Mouse (Mus musculus): ENCODE data around the gene Fkbp14.

The Fkbp14 gene

DNA sequence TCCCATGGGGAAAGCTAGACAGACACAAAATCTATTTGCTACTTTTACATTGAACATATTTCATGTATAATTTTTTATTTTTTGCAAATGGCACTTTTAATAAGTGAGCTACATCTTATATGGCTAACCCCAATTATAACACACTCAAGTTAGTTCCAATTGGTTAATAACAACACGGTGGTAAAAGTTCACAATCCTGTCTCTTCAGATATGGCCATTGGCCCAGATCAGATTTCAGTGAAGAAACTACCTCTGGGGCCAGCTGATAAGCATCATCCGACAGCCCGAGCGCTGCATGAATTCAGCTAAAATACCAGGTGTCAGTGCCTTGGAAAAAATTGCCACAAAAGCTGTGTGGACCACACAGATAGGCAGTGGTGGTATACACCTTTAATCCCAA lies 9.4 kb downstream of the Fkbp14 start:
- DNase-seq = no peak

DNA sequence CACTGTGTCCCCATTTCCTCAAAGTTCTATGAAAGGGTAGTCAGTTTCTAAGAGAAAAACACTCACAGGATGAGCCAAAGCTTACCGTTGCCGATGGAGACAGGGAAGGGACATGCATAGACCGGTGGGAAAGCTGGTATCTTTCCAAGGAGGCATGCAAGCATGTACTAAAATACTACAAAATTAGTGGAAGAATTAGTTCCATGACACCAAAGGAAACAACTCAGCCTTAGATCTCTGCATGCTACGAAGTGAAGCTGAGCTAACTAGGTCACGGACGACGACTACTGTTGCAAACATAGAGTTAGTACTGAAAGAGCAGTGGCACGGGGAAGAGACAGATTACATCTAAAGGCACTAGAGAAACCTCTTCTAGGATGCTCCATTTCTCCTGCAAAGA lies 10.2 kb downstream of the Fkbp14 start:
- no peak for DNase-seq

DNA sequence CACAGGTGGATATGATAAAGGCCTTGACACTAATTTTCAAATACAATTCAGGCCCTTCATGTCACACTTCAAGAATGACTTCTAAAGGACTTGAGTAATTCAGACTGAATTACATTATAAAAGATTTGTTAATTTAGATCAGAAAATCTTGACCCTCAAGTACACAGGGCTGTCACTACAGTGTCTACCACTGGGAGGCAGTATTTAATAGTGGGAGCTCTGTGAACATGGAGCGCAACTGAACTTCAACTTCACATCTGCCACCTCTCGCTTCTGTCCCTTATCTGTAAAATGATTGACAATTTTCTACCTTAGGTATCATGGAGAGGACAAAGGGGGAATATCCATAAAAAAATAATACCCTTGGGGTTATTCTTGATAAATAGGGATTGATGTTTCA lies 10.9 kb downstream of the Fkbp14 start:
- peak; percentile 66 to 73 for DNase-seq

DNA sequence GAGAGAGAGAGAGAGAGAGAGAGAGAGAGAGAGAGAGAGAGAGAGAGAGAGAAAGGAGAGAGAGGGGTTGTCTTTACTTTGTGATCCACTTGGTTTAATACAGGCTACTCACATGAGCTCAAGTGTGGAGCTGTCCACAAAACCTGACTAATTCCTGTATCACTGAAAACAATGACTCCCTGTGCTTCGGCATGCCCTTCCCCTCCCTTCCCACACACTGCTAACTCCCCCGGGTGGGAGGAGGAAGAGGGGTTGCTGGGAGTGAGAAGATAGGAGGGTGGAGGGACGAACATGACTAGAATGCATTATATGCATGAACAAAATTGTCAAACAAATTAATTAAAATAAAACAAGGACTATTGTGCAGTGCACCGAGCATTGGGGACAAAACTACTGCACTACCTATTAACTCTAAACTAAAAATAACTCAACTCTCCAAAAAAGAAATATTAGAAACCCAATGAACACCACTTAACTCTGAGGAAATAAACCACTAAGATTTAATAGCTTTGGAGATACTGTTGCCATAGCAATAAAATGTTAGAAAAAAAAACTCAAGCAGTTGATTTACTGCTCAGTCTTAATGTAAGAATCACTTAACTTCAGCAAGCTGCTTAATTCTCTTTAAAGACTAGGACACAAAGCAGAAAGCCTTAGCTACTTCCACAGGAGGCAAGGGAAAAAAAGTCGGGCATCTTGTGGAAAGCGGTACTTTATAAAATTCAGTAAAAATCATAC lies 23.7 kb downstream of the Fkbp14 start:
- DNase-seq = no peak

DNA sequence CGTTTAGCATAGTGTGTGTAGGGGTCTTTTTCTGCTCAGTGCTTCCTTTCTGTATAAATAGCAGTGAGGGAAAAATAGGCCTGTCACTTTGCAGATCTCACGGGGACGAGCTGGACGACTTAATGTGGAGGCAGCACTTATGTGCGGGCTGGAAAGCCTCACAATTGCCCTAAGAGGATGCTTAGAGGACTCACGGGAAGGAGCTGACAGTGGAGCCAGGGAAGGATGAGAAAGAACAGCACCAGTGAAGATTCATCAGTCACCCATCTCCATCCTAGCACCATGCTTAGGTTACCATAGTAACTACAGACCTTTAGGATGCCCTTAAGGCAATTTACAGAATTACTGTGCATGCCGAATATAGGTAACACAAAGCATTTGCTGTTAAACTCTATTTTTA lies 27.3 kb downstream of the Fkbp14 start:
- no peak for DNase-seq

DNA sequence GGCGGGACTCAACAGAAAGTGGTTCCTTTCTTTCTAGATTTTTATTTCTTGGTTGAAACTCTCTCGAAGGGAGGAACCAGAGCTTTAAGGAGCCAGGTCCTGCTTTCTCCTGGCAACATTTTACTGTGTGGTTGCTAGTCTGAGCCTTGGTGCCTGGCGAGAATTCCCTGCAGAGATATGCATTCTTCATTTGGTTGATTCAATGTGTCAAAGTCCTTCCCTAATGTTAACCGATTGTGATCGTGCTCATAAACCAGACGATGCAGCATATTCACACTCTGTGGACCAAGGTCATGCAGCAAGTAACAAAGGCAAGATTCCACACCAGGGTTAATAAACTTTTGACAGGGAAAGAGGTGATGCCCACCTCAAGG lies 30.6 kb downstream of the Fkbp14 start:
- DNase-seq = no peak

DNA sequence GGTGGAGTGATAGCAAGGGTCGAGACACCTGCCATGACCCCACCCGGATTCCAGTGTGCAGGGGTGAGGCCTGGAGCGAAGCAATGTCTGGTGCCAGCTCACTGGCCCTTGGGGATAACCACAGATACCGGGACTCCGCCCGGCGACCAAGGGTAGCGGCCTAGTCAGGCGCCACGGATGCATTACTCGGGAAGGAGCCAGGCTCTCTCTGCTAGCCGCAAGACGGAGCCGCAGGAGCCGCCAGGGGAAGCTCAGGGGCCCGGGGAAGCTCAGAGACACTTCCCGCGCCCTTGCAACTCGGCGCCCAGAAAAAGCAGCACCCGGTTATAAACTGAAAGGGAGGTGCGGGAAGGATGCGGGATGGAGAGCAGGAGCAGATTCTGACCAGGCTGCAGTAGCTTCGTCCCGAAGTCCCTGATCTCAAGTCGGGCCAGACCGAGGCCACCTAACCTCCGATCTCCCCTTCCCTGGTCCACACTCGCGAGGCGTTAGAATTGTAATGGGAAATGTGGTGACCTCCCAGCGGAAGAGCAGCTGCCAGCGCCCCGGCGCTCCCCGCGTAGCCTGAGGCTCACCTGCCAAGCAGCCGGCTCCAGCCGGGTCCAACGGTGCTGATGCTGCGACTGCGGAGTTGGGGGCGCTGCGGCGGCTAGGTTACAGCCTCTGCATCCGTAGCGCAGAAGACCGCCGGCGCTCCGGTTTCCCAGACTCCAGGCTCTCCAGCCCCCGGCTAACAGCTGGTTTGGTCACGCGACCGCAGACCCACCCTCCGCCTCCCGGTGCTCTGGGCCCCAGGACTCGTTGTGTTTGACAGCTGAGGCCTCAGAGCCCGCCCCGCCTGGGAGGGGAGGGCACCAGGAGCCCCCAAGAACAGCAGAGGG lies 31.2 kb downstream of the Fkbp14 start, which contains the start of gene Scrn1:
Gene Scrn1 (minus strand): TSS at position 825 of the 881 bp plus-strand sequence.
- DNase-seq = peak; percentile 76 to 81

DNA sequence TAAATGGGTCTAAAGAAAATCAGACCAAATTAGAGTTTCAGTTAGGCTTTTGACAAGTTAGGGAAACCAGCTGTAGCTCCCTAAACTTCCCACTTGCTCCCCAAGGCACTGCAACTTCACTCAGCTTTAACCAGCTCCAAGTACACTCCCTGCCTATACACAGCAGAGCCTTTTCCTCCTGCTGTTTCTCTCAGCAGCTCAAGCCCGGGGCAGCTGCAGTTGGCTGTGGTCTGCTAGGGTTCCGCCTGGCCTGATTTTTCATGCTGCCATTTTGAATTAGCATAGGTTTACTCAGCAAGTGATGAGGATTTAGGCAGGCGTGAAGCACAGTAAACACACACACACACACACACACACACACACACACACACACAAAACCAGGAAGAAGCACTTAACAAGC lies 32.1 kb downstream of the Fkbp14 start:
- DNase-seq = peak; percentile 41 to 62

DNA sequence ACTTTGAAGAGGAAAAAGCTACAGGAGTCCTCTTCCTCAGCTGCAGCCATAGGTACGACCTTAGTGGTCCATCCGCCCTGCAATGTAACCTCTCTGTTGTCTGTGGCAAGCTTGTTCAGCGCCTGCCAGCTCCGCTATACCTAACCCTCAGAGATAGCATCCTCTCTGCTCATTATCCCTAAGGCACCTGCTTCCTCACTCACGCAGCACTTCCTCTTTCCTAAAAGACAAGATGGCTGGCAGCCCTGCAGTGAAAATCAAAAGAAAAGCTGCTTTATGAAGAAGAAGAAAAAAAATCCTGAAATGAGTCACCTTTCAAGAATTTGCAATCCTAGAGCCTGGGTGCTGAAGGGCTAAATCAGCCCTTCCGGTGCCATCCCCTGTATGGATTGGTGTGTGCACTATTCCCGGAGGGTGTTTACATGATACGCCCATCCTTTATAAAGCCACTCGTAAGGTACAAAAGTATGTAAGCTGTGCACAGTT lies 32.6 kb downstream of the Fkbp14 start:
- DNase-seq = peak; percentile 37 to 53

DNA sequence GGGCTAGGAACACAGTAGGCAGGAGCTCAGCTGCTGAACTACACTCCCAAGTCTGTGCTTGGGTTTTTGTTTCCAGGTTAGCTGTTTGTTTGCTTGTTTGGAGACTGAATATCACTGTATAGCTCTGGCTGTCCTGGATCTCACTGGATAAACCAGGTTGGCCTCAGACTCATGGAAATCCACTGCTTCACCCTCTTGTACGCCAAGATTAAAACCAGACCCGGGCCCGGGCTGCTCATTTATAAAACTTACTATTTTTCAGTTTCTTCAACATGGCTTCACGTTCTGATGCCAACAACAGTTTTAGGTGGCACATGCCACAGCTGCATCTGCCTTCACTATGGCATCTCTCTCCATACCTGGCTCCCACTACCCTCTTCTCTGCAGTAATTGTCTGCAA lies 33.5 kb downstream of the Fkbp14 start:
- DNase-seq = peak in 1 of 2 experiments; percentile 38

DNA sequence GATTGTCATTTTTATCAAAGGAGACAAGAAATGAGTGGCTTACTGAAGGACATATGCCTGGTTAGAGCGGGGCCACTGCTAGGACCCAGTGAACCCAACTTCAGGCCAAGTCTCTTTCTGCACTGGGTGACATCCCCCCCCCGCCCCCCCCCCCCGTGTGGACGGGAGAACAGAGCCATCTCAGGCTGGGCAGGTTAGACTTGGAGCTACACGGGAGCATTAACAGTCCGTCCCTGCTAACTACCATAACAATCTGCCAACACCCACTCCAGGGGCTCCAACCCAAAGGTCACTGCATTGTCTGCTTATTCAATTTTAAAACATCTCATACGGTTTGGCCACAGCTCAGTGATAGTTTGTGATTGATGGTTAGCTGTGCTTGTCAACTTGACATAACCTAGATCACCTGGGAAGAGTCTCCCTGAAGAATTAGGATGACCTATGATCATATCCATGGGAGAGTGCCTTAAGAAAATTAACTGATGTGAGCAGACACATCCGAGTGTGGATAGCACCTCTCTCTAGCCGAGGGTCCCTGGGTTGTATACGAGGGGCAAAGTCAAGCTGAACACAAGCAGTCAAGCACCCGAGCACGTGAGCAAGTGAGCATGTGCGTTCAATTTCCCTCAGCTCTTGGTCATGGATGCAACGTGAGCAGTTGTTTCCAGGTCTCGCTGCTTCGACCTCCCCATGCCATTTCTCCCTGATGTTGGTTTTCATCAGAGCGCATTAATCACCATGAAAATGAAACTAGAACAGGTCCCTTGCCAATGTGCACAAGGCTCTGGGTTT lies 34.9 kb downstream of the Fkbp14 start:
- DNase-seq = no peak

DNA sequence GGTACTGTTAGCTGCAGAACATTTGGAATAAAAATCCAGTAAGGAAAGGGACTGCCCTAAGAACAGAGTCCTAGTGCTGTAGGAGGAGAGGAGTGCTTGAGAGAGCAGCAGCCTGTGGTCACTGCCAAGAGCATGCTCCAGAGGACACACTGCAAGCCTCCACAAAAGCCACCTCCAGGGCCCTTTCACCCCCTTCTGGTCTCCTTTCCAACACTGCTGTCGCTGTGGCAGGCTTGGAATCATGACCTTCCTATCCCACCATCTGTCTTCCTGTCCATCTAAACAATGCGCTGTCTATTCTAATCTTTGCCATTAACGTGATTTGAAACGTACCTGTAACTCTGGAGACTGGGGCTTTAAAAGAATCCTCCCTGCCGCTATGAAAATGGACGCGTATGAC lies 38.6 kb downstream of the Fkbp14 start:
- DNase-seq = peak; percentile 68 to 81

DNA sequence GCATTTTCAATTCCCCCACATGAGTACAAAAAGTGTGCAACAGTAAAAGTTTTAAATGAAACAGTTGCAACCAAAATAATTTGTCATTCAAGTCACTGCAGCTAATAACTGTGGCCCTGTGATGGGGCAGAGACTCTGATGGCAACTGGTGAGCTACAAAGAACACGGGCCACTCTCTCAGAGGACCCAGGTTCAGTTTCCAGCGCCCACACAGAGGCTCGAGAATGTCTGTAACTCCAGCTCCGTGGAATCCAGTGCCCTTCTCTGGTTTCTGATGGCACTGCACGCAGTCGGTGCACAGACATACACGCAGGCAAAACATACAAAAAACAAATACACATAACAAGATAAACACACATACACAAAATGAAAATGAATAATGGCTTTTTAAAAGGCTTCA lies 39.4 kb downstream of the Fkbp14 start:
- DNase-seq = no peak

DNA sequence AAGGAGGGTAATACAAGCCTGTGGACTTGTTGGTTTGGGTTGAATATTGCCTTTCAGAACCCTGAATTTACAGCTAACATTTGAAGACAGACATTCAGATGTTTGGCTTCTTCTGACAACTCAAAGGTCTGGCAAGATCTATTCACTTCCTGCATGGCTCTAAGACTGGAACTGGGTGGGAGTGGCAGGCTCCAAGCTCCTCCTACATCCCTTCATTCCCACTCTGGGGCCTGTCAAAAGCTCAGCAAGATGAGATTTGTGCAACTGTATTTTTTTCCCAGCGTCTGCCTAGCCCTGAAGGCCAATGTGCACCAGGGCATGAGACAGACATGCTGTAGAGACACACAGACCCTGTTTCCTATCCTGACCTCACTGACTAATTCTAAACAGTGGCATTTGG lies 41.3 kb downstream of the Fkbp14 start:
- DNase-seq = no peak

DNA sequence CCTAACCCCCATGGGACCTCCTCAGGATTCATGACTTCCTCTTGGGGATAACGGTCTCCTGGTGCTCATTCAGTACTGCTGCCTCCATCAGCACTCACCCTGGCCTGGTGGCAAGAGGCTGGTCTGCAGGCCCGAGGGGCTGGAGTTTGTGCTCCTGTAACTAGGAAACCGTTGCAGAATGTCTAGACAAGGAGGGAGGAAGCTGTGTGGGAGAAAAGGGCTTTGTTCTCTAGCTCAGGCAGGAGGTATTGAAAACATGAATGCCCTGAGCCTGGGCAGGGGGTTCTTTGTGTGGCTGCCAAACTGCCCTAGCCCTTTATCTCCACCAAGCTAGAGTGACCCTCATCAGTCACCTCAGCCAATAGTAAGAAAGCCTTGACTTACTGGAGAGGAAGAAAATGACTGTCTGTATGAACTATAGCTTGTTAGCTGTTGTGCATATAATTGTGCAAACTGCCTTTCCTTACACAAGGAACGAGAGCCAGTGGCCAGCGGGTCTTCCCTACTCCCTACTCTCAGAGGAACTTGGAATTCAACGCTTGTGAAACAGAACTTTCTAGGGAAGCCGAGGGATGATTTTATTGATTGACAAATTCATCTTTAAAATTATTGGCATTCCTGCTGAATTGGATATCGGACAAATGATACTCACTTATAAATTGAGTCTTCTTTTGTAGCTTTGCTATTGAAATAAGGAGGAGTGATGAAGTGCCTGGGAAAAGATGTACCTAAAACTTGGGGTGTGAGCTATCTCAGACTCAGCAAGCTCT lies 42.6 kb downstream of the Fkbp14 start:
- peak in 1 of 2 experiments; percentile 23 for DNase-seq

DNA sequence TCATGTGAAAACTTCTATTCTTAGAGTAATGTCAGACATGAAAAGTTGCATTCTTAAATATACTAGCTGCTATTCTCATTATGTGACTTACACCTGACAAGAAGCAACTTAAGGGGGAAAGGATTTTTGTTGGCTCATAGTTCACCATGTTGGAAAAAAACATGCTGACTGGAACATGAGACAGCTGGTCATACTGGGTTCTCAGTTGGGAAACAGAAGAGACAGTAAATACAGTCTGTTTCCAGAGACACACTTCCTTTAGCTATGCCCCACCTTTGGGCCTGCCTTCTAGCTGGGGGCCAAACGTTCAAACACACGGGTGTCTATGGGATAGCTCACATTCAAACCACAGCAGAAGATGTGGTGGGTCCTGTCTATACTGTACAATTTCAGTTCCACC lies 43.5 kb downstream of the Fkbp14 start:
- DNase-seq = peak; percentile 42 to 46

DNA sequence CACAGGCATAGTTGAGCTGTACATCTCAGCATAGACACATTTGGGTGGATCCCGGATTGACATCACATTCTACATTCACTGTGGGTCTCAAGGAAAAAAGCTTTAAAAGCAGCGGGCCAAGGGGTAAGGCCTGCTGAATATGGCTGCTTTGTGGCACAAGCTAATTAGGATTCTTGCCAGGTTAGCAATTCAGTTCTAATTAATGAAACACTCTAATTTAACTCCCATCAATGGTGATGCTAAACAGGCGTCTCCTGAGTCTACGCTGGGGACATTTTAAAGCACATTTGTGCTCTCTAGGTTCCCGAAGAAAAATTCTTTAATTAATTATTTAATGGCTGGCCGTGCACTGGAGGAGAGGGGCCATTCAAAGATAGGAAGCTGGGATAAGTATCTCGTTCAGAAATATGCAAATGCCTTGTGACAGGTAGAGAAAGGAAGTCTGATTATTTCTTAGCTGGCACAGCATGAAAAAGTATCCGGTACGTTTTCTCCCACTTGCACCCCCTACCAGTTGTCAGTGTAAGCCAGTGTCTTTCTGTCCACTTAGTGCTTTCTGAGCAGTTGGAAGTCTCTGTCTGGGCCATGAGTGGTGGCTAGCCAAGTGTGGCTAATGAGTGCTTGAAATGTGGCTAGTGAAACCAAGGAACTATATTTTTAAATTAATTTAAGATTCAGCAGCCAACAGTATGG lies 44.2 kb downstream of the Fkbp14 start:
- DNase-seq = peak in 1 of 2 experiments; percentile 32

DNA sequence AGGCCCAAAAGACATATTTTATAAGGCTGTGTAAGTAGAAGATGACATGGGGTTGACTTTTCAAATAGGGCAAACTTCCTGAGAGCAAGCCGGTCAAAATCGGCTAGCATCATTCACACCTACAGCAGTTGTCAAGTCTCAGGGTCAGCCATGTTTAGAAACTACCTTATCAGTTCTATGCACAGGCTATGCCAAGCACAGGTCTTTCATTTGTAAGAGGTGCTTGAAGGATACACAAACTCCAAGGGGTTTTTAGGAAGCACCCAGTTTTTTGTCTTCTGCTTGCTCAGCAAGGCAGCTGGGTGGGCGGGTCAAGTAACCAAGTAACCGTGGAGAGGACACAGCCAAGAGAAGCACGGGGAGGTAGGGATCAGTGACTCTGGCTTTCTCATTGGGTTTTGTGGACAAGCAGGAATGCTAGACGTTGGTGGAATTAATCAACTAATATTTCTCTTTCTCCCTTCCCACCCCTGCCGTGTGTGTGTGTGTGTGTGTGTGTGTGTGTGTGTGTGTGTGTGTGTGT lies 46.2 kb downstream of the Fkbp14 start:
- no peak for DNase-seq

DNA sequence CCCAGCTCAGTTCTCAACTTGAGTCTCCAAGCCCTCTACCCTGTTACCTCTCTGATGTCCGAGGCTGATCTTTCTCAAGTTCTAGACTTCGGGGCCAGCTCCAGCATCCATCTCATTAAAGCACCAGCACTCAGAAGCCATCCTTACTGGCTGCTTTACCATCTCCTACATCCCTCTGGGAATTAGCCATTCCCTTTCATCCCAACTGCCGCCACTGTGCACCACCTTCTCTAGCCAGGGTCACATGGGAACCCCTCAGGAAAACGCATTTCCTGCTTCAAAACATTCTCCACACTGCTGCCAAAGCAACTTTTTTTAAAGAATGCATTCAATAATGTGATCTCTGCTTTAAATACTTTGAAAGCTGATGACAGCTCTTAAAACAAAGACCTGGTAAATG lies 47.8 kb downstream of the Fkbp14 start:
- DNase-seq = no peak

DNA sequence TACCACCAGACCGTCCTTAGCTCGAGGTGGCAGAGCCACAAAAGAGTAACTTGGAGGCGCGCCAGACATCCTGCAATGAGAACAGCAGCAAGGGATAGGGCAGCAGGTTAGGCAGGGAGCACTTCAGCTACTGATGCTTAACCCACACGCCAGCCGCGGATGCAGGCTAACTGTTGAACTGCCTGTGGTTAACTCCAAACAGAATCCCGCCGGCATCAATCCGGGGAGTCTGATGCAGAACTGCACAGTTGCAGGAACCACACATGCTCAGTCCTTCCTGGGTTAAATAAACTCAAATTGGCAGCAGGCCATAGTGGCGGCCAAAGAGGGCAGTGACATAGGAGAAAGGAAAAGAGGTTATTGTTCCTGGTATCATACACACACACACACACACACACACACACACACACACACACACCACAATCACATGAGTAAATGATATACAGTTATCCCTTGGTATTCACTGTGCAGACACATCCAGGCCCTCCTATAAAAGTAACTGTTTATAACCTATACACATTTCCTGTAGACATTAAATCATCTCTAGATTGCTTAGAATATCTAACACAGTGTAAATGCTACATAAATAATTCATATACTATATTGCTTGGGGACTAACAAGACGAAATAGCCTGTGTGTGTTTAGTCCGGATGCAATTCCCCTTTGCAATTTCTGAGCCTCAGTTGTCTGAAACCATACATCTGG lies 48.6 kb downstream of the Fkbp14 start:
- DNase-seq = peak; percentile 78 to 79

DNA sequence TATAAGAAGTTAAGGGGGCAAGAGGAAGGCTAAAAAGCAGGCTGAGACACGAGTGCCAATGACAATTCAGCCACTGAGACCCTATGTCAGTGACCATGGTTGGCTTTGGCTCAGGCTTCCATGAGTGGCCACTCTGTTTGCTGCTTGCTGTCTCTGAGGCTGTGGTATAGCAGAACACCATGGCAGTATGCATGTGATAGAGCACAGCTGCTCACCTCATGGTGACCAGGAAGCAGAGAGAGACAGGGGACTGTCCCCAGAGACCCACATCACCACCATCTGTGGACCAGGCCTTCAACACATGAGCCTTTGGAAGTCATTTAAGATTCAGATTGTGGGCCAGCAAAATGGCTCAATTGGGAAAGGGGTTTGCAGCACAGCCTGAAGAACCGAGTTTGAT lies 53.5 kb downstream of the Fkbp14 start:
- DNase-seq = no peak
